Mouse (Mus musculus): ENCODE measurements around the gene Atp12a. TPM values are rescaled to one million over a fixed set of nuclear protein-coding genes. Genes with fewer than 3 reads are reported as not detected.

The Atp12a gene
- polyA plus RNA-seq, 1 experiment from 2014 or later = 0.04 TPM

DNA sequence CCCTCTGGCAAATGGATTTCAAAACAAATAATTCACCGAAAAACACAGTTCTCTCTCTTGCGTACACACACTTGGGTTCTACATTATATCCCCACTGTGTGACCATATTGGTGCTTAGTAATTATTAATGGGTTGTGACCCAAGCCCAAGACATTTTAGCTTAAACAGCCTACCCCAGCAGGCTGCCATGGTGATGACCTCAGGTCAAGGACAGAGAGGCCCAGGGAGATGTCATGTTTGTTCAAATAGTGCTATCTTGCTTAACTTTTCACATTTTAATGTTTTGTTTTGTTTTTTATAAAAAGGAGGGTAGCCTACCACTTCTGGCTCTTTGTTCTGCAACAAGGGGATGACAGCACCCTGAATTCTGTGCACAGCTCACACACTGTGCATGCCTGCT, 27.2 kb upstream of the Atp12a start:
- Histone ChIP-seq H3K4me2 (ENCODE audit: low read depth, low read length, severe bottlenecking) (no peak overlapping the region), H3K27me3 (ENCODE audit: control insufficient read depth, insufficient read depth, low read length) (no peaks in the 10 kb centered on the region), H3K9me3 (ENCODE audit: control insufficient read depth, low read length) (no peaks in the 10 kb centered on the region), H3K9ac (ENCODE audit: low read length) (no peak overlapping the region), H3K4me3 (ENCODE audit: low read depth, low read length) (no peak overlapping the region), H3K36me3 (ENCODE audit: control insufficient read depth, insufficient read depth, low read length) (no peaks in the 10 kb centered on the region), H3K4me1 (replicated peaks; ENCODE audit: control insufficient read depth, insufficient read depth, low read length) (no peaks in the 10 kb centered on the region), H3K27ac (ENCODE audit: low read depth, low read length) (no peak overlapping the region)
- DNase-seq (ENCODE audit: low spot score) = no peak
- WGBS = 87% methylated on average over 2 of the region's 2 CpGs
- ATAC-seq (replicated peaks; ENCODE audit: low FRiP score) = no peak

DNA sequence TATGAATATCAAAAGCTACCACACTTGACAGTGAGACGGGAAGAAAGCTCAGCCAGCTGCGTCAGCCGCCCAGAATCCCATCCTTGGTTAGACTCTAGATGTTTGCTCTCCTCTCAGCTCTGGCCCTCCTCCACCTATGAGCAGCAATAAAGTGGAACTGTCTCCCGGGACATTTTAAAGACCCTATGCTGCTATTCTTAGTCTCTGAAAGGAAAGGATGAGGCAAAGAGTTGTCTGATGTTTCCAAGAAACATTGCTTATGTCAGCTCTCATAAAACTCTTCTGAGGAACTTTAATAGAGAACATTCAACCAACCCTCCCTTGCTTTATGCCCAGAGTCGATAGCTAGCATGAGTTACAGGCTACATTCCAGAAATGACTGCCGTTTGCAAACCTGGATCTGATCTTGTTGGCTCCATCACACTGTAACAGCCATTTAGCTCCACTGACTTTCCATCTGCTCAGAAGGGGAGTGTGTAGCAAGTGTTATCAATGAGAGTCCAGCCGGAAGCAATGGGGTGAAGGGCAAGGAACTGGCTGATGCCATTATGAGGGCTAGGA, 25.9 kb upstream of the Atp12a start:
- H3K9me3 ChIP-seq (ENCODE audit: control insufficient read depth, low read length) = no peaks in the 10 kb centered on the region
- no peak overlapping the region for H3K4me3 ChIP-seq (ENCODE audit: low read depth, low read length)
- no peak for DNase-seq (ENCODE audit: low spot score)
- H3K4me1 ChIP-seq (replicated peaks; ENCODE audit: control insufficient read depth, insufficient read depth, low read length) = no peaks in the 10 kb centered on the region
- H3K9ac ChIP-seq (ENCODE audit: low read length) = no peak overlapping the region
- no peak for ATAC-seq (replicated peaks; ENCODE audit: low FRiP score)
- H3K27ac ChIP-seq (ENCODE audit: low read depth, low read length) = no peak overlapping the region
- H3K36me3 ChIP-seq (ENCODE audit: control insufficient read depth, insufficient read depth, low read length) = no peaks in the 10 kb centered on the region
- WGBS = 84% methylated on average over 7 of the region's 7 CpGs
- H3K4me2 ChIP-seq (ENCODE audit: low read depth, low read length, severe bottlenecking) = no peak overlapping the region
- H3K27me3 ChIP-seq (ENCODE audit: control insufficient read depth, insufficient read depth, low read length) = no peaks in the 10 kb centered on the region

DNA sequence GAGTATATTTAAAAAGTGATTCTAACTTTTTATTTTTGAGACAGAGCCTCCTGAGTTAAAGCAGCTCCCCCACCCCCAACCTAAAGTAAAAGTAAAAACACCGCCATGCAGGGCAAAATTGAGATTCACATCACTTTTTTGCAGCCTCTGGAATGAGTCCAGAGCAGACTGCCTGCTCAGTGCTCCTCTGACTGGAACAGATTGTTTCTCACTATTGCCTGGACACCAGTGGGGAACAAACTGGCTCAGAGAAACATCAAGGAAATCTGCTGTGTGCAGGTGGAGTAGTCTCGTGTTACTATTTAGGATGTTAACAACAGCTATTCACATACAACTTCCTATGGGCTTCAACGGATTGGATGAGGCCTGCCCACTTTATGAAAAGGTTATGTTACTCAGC, 16.2 kb upstream of the Atp12a start:
- Histone ChIP-seq H3K27me3 (ENCODE audit: control insufficient read depth, insufficient read depth, low read length) (no peaks in the 10 kb centered on the region), H3K4me2 (ENCODE audit: low read depth, low read length, severe bottlenecking) (no peak overlapping the region), H3K9me3 (ENCODE audit: control insufficient read depth, low read length) (no peaks in the 10 kb centered on the region), H3K4me3 (ENCODE audit: low read depth, low read length) (no peak overlapping the region), H3K27ac (ENCODE audit: low read depth, low read length) (no peak overlapping the region), H3K4me1 (replicated peaks; ENCODE audit: control insufficient read depth, insufficient read depth, low read length) (no peaks in the 10 kb centered on the region), H3K36me3 (ENCODE audit: control insufficient read depth, insufficient read depth, low read length) (no peaks in the 10 kb centered on the region), H3K9ac (ENCODE audit: low read length) (no peak overlapping the region)
- DNase-seq (ENCODE audit: low spot score) (no peak), ATAC-seq (replicated peaks; ENCODE audit: low FRiP score) (no peak)
- WGBS = 83% methylated on average over 3 of the region's 3 CpGs

DNA sequence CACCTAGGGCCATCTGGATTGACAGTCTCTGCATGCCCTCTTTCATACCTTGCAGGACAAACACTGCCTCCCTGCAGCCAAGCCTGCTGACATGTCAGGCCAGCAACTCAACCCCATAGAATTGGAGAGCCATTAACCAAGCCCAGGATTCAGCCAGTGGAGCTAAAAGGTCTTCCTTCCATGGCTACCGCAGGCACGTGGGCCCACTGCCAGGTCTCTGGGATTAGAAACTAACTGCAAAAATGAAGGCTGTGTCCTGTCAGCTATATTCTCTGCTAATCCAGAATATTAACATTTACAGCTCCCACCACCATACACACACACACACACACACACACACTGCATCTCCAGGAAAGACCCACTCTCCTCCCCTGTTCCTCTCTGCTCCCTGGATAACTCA, 15.3 kb upstream of the Atp12a start:
- WGBS = 86% methylated on average over 2 of the region's 2 CpGs
- H3K4me1 ChIP-seq (replicated peaks; ENCODE audit: control insufficient read depth, insufficient read depth, low read length) = no peaks in the 10 kb centered on the region
- H3K27ac ChIP-seq (ENCODE audit: low read depth, low read length) = no peak overlapping the region
- H3K4me3 ChIP-seq (ENCODE audit: low read depth, low read length) = no peak overlapping the region
- no peak overlapping the region for H3K9ac ChIP-seq (ENCODE audit: low read length)
- no peaks in the 10 kb centered on the region for H3K36me3 ChIP-seq (ENCODE audit: control insufficient read depth, insufficient read depth, low read length)
- ATAC-seq (replicated peaks; ENCODE audit: low FRiP score) (no peak), DNase-seq (ENCODE audit: low spot score) (no peak)
- H3K9me3 ChIP-seq (ENCODE audit: control insufficient read depth, low read length) = no peaks in the 10 kb centered on the region
- no peaks in the 10 kb centered on the region for H3K27me3 ChIP-seq (ENCODE audit: control insufficient read depth, insufficient read depth, low read length)
- H3K4me2 ChIP-seq (ENCODE audit: low read depth, low read length, severe bottlenecking) = no peak overlapping the region

DNA sequence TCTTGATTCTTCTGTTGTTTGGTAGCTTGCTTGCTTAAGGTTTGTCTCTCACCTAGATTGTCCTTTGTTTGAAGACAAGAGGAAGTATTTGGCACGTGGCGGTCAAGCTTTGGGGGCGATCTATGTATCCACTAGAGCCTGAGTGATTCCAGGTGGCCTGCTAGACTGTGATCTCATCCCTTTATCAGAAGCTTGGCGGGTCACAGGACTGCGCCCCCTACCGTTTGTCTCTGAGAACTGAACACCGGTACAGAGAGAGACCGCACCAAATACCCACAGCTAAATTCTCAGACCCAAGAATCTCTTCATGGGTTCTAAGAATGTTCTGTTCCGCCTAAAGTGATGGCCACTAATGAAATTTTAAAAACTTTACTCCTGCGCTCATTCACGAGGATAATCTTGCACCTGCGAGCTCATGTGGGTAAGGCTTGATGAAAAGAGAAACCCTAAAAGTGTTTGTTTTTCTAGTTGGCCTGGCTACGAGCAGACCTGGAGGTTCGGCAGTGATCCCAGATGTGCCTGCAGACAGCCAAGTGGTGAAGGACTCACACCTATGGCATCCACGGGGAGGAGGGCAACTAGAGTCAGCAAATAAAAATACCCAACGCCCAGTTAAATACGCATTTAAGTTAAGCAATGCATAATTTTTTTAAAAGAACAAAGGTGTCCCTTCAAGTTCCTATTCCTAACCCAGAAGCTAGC, 12.8 kb upstream of the Atp12a start:
- Histone ChIP-seq H3K27ac (ENCODE audit: low read depth, low read length) (no peak overlapping the region), H3K4me1 (replicated peaks; ENCODE audit: control insufficient read depth, insufficient read depth, low read length) (no peaks in the 10 kb centered on the region), H3K4me3 (ENCODE audit: low read depth, low read length) (no peak overlapping the region), H3K9me3 (ENCODE audit: control insufficient read depth, low read length) (no peaks in the 10 kb centered on the region), H3K36me3 (ENCODE audit: control insufficient read depth, insufficient read depth, low read length) (no peaks in the 10 kb centered on the region), H3K4me2 (ENCODE audit: low read depth, low read length, severe bottlenecking) (no peak overlapping the region), H3K9ac (ENCODE audit: low read length) (no peak overlapping the region), H3K27me3 (ENCODE audit: control insufficient read depth, insufficient read depth, low read length) (no peaks in the 10 kb centered on the region)
- DNase-seq (ENCODE audit: low spot score) (peak; percentile 73), ATAC-seq (replicated peaks; ENCODE audit: low FRiP score) (no peak)
- 37% methylated on average over 17 of the region's 17 CpGs for WGBS

DNA sequence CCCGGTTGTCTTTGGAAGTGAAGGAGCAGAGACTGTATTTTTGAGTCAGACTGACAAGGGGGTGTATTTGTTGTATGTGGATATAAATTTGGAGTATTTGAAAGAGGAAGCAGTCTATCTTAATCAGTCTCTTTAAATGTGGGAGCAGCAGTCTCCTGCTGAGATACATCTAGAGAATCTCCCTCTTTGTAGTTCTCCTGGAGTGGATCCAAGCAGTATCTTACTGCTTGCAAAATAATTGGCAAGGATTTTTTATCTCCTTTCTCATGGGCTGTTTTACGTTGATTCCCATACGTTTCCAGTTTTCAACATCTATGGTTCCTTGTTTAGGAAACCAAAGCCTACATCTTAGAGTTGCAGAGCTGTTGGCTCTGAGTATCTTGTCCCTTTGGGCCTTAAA, 10.1 kb upstream of the Atp12a start:
- Histone ChIP-seq H3K4me3 (ENCODE audit: low read depth, low read length) (no peak overlapping the region), H3K4me2 (ENCODE audit: low read depth, low read length, severe bottlenecking) (no peak overlapping the region), H3K9me3 (ENCODE audit: control insufficient read depth, low read length) (no peaks in the 10 kb centered on the region), H3K4me1 (replicated peaks; ENCODE audit: control insufficient read depth, insufficient read depth, low read length) (no peaks in the 10 kb centered on the region), H3K27me3 (ENCODE audit: control insufficient read depth, insufficient read depth, low read length) (no peaks in the 10 kb centered on the region), H3K36me3 (ENCODE audit: control insufficient read depth, insufficient read depth, low read length) (no peaks in the 10 kb centered on the region), H3K9ac (ENCODE audit: low read length) (no peak overlapping the region), H3K27ac (ENCODE audit: low read depth, low read length) (no peak overlapping the region)
- no peak for ATAC-seq (replicated peaks; ENCODE audit: low FRiP score)
- 84% methylated on average over 3 of the region's 3 CpGs for WGBS
- no peak for DNase-seq (ENCODE audit: low spot score)

DNA sequence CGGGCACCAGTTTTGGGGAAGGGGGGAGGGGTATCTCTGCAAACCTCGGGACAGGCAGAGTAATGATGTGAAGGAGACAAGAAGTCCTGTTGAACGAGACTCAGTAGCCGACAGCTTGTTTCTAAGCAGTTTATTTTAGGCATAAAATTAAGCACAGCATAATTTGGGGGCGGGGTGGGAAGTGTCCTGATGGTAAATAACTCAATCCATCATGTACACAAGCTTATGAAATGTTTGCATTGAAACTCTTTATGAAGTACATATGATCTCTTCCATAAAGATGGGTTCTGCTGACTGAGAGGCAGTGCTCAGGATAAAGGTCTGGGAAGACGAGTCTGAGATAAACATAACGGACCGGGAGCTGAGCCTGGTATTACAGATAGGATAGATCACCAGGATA, 9.5 kb upstream of the Atp12a start:
- Histone ChIP-seq H3K36me3 (ENCODE audit: control insufficient read depth, insufficient read depth, low read length) (no peaks in the 10 kb centered on the region), H3K27ac (ENCODE audit: low read depth, low read length) (no peak overlapping the region), H3K9ac (ENCODE audit: low read length) (no peak overlapping the region), H3K4me2 (ENCODE audit: low read depth, low read length, severe bottlenecking) (no peak overlapping the region), H3K9me3 (ENCODE audit: control insufficient read depth, low read length) (no peaks in the 10 kb centered on the region), H3K4me3 (ENCODE audit: low read depth, low read length) (no peak overlapping the region), H3K4me1 (replicated peaks; ENCODE audit: control insufficient read depth, insufficient read depth, low read length) (no peaks in the 10 kb centered on the region), H3K27me3 (ENCODE audit: control insufficient read depth, insufficient read depth, low read length) (no peaks in the 10 kb centered on the region)
- 86% methylated on average over 8 of the region's 8 CpGs for WGBS
- ATAC-seq (replicated peaks; ENCODE audit: low FRiP score) (no peak), DNase-seq (ENCODE audit: low spot score) (no peak)

DNA sequence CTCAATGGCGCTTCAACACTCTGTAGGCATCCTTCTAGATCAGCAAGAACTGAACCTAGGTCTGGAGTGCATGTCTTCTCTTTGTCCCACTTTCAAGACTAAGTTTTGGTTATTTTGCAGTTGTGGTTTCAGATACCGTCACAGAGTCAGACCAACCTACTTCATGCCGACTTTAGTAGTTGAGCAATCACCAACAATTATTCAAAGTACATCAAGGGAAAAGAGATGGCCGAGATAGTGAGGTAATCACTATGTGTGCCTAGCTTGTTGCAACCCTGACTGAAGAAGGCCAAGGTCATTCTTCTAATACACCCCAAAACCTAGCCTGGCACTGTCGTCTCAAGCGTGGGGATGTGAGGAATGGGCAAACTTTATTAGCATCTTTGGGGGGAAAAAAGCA, 8.7 kb upstream of the Atp12a start:
- 86% methylated on average over 6 of the region's 6 CpGs for WGBS
- no peaks in the 10 kb centered on the region for H3K9me3 ChIP-seq (ENCODE audit: control insufficient read depth, low read length)
- no peak for ATAC-seq (replicated peaks; ENCODE audit: low FRiP score)

DNA sequence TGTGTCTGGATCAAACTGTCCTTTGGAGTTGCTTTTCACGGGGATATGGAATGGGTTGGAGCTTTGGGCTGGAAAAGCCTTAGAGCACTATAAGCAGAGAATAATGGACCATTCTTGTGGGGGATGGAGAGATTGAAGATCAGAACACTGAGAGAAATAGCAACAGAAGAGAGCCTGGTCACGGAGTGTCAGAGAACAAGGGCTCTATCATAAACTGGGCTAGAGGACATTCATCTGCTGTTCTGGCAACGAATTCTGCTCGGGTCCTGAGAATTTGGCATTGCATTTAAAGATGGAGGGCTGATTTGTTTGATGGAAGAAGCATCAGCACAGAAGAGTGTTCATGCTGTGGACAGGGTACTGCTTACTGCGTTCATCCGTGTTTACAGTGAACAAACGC, 6.4 kb upstream of the Atp12a start:
- Histone ChIP-seq H3K4me2 (ENCODE audit: low read depth, low read length, severe bottlenecking) (no peak overlapping the region), H3K36me3 (ENCODE audit: control insufficient read depth, insufficient read depth, low read length) (no peaks in the 10 kb centered on the region), H3K9ac (ENCODE audit: low read length) (no peak overlapping the region), H3K27me3 (ENCODE audit: control insufficient read depth, insufficient read depth, low read length) (peaks cover 4% of the 10 kb centered on the region; the same call in 1 of the 2 replicates), H3K4me3 (ENCODE audit: low read depth, low read length) (no peak overlapping the region), H3K9me3 (ENCODE audit: control insufficient read depth, low read length) (no peaks in the 10 kb centered on the region), H3K4me1 (replicated peaks; ENCODE audit: control insufficient read depth, insufficient read depth, low read length) (no peaks in the 10 kb centered on the region), H3K27ac (ENCODE audit: low read depth, low read length) (no peak overlapping the region)
- no peak for DNase-seq (ENCODE audit: low spot score)
- no peak for ATAC-seq (replicated peaks; ENCODE audit: low FRiP score)
- 80% methylated on average over 7 of the region's 7 CpGs for WGBS

More for the DNA sequence above, 8.7 kb upstream of the Atp12a start:
- H3K27ac ChIP-seq (ENCODE audit: low read depth, low read length) = no peak overlapping the region
- H3K9ac ChIP-seq (ENCODE audit: low read length) = no peak overlapping the region
- H3K4me1 ChIP-seq (replicated peaks; ENCODE audit: control insufficient read depth, insufficient read depth, low read length) = no peaks in the 10 kb centered on the region
- no peak for DNase-seq (ENCODE audit: low spot score)
- H3K4me2 ChIP-seq (ENCODE audit: low read depth, low read length, severe bottlenecking) = no peak overlapping the region
- H3K4me3 ChIP-seq (ENCODE audit: low read depth, low read length) = no peak overlapping the region
- H3K27me3 ChIP-seq (ENCODE audit: control insufficient read depth, insufficient read depth, low read length) = no peaks in the 10 kb centered on the region
- no peaks in the 10 kb centered on the region for H3K36me3 ChIP-seq (ENCODE audit: control insufficient read depth, insufficient read depth, low read length)

Measured in forebrain, embryonic 11.5 days (tissue).